Mouse (Mus musculus) ovary, postnatal 36 days (tissue): ENCODE data around the gene Ltbp1.

Experiments used
- DNase-seq: peaks from one replicate; pipeline ENCODE4 v3.0.0; 2022; ENCODE audit warnings: low spot score, mixed read lengths

Ltbp1 gene

DNA sequence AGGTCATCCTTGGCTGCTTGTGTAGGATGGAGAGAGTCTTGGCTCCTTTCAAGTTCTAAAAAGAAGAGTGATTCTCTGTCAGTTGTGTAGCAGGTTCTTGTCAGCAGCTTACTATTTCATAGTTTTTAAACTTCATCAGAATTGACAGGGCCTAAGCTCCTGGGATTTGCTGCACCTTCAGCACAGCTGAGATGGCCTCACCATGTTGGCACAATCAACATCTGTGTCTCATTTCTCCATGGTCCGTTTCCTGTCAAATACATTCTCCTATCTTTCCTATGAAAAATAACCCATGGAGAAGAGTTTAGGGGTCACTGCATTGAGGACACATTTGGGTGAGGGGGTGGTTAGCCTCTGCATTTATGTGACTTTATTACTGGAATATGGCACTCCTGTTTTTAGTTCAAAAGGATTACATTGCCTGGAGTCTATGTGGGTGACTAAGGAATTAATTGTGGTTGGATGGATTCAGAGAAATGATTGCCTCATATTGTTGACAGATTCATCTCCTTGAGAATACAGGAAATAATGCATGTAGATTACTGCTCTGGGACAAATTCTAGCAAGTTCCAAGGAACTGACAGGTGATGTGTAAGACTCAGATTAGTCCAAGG lies 299.5 kb downstream of the Ltbp1 start:
- DNase-seq = no peak

DNA sequence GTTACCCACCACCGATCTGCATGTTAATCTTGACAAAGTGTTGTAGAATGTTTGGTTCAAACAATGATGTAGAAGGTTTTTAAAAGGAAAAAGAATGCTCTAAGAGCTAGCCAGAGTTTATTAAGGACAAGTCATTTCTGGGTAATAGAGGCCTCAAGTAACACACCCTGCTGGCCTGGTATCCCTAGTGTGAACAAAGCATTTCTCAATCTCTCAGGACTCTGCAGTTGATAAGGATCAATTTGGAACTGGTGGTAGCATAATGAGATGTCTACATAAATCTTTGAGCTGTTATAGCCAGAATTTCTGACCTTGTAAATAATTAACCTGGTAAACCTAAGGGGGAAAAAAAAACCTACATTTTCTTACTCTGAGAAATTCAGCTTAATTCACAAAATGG lies 300.3 kb downstream of the Ltbp1 start:
- DNase-seq = no peak

DNA sequence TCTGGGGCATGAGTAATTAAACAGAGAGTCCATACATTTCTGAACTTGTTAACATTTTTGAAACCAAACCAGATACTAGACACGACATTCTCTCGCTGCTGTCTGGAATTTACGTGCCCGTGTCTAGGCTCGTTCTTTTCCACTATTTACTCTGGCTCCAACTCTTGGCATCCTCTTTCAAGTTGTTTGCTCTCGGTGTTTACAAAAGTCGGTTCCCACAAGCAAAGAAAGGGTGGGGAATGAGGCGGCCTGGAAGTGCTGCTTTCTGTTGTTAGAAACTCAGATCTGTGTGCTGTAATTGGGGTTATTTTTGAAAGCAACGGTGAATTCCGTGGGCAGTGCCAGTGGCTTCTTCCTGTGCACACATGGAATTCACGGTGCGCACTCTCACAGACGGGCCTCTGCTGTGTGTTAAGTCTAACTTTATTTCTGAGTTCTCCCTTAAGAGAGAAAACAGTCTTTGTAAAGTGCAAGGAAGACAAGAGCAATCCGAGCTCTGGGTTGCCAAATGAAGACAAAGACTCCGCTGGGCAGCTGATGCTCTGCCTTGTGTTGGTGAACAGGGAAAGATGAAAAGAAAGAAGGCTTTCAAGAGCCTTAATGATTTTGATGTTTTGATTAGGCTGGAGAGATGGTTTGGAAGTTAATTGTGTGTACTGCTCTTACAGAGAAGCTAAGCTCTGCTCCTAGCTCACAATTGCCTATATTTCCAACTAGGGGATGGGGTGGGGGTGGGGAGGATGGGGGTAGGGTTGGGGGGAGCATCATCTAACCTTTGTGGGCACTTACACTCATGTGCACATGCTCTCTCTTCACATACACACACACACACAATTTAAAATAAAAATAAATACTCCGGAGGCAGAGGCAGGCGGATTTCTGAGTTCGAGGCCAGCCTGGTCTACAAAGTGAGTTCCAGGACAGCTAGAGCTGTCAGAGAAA lies 302.0 kb downstream of the Ltbp1 start:
- no peak for DNase-seq

DNA sequence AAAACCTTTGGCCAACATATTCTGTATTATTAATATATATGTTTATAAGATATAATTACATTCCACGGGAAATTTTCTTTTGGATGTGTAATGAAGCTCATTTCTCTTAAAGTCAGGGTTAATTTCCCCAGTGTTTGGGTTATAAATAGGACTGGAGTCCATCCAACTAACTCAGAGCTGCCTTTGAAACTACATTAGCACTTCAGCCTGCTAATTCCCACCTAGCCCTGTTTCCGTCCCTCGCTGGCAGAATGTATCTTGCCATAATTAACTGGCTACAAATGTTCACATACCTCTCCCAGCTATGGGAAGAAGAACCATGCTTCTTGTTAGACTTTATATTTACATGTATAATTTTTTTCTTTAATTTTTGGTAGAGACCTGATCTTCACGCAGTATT lies 311.7 kb downstream of the Ltbp1 start:
- DNase-seq = no peak

DNA sequence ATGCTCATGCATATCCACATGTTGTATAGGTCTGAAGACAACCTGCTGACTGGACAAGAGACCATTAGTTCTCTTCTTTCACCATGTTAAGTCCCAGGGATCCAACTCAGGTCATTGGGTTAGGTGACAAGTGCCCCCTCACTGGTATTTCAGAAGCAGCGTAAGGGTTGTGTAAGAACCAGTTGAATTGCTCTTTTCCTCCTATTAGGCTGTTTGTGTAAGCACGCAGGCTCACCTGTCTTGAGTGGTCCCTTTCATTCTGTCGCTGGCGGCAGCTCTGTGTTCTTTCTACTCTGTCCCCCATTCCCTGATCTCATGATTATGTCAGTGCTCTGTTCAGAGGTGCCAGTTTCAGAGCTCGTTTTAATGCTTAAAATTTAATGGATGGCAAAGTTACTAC lies 317.9 kb downstream of the Ltbp1 start:
- DNase-seq = no peak

DNA sequence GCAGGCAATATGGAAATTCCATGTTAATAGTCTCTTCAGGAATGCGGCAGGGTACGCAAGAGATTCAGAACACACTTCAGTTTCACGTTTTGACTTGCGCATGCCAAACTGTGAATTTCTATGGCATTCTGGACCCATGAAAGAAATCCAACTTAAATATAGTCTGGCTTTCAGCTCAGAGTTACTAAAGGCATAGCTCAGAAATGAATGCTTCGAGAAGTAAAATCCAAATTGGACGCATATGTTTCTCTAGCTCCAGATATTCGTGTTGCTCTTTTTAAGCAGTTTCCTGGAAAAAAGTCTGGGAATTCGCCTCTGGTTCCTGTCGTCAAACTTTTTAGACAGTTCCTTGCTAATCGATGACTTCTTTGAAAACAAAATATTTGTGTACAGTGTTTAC lies 318.4 kb downstream of the Ltbp1 start:
- DNase-seq = no peak

DNA sequence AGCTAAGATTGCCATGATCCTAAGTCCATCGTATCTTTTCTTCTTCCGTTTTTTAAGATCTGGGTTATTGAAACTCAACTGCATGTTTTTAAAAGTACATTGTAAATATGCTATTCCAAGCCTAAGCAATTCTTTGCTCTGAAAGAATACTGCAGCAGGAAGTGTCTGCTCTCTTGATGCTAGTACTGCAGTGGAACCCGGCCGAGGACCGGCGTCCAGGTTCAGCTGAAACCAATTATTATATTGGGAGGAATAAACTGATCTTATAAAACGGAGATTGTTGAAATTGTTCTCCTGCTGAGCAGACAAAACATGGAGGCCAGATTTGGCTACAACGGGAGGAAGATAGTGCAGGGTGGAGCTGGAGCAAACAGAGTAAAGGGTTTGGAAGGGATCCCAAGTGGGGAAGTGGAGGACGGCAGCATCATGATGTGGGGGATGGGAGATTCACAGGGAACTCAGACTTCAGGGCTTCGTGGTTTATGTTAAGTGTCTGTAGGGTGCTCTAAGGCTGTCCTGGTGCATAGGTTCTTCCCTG lies 322.8 kb downstream of the Ltbp1 start:
- DNase-seq = peak; percentile 15

DNA sequence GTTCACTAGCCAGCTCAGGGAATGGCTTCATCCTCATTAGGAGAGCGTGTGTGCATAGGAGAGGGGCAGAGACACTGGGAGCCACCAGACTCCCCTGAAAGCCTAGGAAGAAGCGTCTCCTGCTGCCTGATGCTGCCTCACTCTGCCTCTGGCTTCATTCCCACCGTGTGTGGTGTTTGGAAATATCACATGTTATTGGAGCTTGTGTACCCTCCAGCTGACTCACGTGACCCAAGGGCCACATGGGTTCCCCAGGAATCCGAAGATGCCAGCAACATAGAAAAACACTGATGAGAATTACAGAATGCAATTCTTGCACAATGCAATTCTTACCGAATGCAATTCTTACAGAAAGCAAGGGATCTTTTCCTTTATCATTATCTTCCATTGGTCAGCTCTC lies 325.0 kb downstream of the Ltbp1 start:
- DNase-seq = no peak

DNA sequence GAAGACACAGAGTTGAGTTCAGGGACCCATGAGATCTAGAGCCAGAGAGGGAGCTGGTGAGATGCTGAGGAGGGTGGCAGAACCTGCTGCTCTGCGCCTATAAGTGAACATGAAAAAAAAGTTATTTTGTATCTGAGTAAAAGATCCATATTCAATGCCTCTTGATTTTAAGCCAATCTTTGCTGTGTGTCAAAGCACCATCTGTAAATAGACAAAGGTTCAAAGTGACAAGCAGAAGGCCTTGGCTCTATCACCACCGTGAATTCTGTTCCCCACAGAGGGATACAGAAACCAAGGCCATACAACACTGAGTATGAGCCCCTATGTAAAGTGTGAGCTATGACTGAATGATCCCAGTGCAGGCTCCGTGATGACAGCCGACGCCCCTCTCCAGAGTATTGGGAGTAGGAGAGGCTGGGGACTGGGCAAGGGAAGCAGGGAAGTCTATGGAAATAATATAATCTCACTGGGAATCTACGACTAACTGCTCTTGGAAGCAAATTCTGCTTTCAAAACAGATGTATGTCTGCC lies 326.1 kb downstream of the Ltbp1 start:
- no peak for DNase-seq

DNA sequence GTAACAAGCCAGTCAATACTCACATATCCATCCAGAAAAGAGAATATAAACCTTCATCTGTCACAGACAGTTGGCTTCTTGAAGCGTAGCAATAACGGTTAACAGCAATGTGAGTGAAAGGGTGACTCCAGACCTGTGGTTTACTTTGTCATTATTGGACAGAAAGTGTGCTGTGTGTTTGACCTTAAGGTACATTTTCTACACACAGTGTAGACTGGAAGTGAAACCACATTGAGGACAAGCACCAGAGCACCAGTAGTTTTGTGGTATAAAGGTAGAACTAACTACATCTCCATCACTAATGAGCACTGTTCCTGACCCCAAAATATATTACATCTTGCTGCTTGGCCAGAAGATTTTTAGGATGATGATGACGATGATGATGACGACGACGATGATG lies 326.9 kb downstream of the Ltbp1 start:
- no peak for DNase-seq

DNA sequence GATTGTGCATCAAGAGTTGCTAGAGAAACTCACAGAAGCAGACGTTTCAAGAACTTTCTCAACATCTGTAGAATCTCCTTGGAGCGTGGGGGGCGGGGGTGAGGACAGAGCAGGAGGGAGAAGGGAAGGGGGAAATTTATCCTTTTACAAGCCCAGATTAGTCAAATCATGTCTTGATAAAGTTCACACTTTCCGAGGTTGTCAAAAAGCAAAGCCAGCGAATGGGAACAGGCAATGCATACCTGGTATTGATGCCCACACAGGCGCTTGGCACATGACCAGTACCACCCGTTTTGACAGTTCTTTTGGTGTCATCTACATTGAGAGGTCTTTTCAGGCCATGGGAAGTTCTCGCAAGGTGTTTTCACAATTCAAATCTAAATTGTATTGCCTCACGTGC lies 327.6 kb downstream of the Ltbp1 start:
- no peak for DNase-seq

DNA sequence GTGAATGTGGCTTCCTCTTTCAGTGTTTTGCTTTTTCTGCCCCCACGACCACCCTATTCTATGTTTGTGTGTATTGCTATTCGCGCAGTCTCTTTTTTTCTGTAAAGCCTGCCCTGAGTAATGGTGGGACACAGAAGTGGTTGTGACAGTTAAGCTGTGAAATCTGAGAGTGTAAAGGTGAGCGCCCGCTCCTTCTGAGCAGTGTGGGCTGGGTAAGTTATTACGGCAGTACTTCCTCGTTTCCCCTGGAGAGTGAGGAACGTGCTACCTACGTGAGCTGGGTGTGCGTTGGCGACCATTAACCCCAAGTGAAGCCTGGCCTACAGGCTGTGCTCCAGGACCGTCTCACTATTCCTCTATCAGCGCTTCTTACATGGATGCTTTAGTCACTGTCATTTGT lies 328.4 kb downstream of the Ltbp1 start:
- no peak for DNase-seq

DNA sequence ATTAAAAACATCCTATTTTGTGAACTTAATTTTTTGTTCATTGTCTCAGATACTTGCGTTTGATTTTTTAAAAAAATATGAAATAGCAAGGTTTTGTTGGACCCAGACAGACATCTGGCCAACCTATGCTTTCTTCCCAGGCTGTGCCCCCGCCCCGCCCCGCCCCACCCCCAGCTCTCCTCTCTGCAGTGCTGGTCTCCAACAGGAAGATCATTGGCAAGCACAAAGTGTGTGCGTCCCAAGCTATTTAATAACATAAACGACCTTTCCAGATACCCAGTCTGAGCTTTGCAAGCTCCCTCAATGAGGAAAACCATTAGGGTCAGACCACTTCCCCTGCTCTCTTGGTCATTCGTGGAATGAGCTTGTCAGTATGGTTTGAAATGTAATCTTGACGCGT lies 330.3 kb downstream of the Ltbp1 start:
- no peak for DNase-seq

DNA sequence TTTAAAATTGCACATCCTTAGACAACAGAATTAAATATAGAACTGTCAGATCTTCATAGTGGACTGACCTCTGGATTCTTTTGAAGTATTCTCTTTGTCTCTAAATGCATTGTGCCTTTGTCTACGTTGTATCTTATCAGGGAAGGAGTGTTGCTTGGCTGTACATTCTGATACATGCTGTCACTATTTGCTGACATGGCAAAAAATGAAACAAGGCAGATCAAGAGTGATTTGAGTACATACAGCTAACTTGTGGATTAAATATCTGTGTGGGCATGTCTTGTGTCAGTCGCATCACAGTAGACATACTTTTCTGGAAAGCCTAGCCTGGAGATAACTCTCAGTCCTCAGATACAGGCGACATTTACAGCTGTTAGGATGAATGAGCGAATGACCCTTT lies 335.9 kb downstream of the Ltbp1 start:
- no peak for DNase-seq

DNA sequence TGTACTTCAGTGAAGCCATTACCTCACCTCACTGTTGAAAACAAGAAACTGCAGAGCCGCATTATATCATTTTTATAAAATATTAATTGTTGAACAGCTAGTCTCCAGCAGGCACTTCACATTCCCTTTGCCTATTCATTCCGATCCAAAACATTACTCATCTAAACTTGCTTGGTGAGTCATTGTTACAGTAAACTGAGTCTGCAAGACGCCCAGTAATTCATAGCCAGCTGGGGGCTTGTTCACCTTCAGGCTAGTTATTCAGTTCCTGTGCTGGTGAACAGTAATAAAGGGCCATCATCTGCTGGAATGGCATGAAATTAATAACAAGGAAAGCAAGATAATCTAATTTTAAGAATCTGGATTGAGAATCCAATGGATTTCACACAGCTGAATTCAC lies 339.7 kb downstream of the Ltbp1 start:
- DNase-seq = no peak

DNA sequence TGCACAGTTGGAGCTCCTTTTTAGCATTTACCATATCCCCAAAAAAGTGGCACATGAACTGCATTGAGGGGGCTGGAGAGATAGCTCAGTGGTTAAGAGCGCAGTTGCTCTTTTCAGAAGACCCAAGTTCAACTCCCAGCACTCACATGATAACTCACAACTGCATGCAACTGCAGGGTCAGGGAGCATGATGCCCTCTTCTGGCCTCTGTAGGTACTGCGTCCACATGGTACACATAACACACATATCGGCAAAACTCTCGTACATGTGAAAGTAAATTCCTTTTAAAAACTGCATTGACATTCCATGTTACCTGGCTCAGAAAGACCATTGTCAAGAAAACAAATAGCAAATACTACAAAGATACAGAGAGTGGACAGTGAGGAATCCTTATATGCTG lies 342.0 kb downstream of the Ltbp1 start:
- DNase-seq = no peak

DNA sequence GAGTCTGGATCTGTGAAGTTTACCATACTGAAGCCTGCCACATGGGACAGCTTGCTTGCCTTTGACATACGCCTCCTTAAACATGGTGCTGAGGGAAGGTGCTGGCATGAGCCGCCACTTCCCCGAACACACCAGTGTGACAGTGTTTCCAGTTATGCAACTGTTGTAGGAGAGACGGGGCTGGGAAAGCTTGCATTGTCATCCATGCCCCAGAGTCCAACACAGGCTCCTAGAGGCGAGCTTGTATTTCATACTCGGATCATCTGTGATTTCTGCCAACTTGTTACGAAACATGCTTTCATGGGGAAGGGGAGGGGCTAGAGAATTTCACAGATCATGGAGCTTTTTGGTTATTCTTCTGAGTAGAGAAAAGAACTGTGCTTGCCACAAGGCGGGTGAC lies 343.7 kb downstream of the Ltbp1 start:
- no peak for DNase-seq

DNA sequence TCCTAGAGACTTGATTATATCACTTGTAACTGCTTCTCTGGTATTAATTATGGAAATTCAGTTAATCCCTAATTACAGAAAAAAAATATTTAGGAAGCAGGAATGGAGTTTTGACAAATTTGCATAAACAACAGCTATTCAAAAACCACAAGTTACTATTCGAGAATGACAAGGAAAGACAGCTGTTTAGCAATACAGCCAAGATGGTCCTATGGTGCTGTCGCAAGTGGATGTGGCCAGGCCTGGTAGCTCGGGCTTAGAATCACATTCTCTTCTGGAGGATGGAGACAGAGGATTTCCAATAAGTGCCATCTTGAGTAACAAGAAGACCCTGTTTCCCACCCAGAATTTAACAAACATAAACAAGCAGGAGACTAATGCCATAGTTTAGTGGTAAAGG lies 344.2 kb downstream of the Ltbp1 start:
- DNase-seq = no peak

DNA sequence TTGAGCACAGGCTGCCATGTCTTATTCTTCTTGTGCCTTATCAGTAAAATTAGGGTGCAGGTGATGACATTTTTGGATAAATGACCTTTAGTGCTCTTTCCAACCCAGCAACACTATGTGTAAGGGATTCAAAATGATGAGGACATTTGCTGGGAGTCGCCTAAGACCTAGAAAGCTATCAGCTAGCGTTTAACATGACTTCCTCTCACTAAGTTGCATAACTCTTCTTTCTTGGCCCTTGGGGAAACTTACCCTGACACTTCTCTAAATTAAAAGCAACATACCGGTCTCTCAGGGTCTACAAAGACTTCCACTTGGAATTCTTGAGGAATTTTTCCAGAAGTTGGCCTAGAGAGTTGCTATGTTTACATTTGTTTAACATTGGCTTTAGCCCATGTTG lies 348.0 kb downstream of the Ltbp1 start:
- DNase-seq = no peak

DNA sequence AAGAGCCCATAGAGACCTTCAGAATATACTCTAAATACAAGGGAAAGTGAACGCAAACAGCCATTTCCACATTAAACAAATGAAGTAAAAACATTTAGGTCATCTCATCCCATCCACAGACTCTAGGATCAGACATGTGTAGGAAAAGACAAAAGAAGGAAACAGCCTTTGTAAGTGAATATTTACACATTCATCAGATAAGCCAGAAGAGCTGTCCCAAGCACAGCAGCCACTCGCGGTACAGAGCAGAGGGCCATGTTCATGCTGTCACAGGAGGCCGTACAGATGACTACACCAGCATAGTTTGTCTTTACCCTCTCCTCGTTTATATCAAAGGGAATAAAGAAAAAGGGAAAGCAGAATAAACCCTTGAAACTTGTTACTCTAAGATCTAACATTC lies 350.1 kb downstream of the Ltbp1 start:
- no peak for DNase-seq

DNA sequence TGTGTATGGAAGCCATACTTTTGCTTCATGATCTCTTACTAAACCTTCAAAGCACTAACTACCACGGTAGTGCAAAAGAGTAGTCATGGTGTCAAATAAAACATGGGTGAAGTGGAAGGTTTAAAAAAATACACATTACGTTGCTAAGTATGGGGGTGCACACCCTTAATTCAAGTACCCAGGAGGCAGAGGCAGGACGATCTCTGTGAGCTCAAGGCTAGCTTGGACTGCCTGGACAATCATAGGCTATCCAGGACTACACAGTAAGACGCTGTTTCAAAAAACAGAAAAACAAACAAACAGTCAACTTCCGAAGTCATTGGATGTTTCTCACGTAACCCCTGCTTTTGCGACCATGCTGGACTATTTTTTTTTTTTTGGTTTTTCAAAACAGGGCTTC lies 354.7 kb downstream of the Ltbp1 start:
- no peak for DNase-seq

DNA sequence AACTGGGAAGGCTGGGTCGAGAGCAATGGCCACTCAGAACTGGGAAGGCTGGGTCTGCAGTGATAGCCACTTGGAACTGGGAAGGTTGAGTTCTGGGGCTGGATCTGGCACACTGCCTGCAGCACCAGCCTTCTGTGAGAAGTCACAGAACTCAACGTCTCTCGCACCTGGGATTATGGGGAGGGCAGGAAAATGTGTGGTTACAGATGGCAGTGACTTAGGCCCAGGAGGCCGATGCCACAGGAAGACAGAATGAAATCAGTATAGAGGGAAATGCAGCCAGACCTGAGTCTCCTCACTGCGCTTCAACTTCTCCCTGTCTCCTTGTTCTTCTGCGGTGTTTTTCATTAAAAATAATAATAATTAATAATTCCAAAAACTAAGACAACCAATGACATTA lies 361.0 kb downstream of the Ltbp1 start:
- no peak for DNase-seq

DNA sequence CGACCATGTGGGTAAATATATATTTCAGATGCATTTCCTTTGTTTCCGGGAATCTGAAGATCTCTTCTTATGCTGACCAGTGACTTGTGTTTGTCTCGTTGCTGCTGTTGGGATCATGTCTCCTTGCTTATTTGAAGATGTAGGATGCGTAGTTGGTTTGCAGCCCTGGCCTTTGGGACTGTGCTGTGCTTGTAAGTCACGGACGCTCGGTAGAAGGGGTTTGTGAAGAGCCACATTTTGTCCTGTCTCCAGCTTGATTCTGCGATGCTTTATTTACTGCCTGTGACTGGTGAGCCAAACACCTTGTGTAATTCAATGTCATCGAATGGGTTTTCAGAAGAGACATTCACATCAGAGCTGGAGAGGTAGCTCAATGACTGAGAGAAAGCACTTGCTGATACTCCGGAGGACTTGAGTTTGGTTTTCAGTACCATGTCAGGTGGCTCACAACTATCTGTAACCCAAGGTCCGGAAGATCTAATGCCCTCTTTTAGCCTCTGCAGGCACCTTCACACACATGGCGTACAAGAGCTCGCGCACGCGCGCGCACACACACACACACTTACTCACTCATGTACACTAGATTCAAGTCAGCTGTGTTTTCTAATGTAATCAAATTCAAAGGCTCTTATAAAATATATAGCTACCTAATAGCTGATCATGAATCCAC lies 362.3 kb downstream of the Ltbp1 start:
- no peak for DNase-seq
